Comparison of ENCODE assay signal across 1 mouse cellular context in the genomic region with DNA sequence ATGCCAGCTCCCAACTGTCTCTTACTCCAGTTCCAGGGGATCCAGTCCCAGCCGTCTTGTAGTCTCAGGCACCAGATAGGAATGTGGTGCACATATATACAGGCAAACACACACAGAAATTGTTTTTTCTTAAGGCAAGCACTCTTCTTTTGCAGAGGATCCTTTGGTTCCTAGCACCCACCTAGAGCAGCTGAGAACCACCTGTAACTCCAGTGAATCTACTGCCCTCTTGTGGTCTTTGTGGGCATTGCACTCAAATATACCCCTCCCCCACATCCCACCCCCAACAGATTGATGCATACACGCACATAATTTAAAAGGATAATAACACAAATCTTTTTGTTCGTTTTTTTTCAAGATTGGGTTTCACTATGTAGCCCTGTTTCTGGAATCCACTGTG.
TF ChIP-seq lines count a peak whose summit lies in the region.

No protein-coding gene starts in this region.

TF ChIP-seq in MEL, 35 proteins besides CTCF, POLR2A, EP300 and RAD21:
- 0 out of 2 replicates have a peak, but pooled peaks have one; percentile 35 for TF ChIP-seq TBP (IDR thresholded peaks at IDR 0.05; ENCODE audit: low read depth, low read length)
- no peak for TF ChIP-seq UBTF (IDR thresholded peaks at IDR 0.05; ENCODE audit: borderline replicate concordance, insufficient read depth, low read depth, low read length)
- peak; percentile 74 for TF ChIP-seq CHD2 (IDR thresholded peaks at IDR 0.05; ENCODE audit: low read length)
- TF ChIP-seq TCF12 (IDR thresholded peaks at IDR 0.05; ENCODE audit: low read depth, low read length), result no peak
- TF ChIP-seq SMC3 (IDR thresholded peaks at IDR 0.05; ENCODE audit: low read depth, low read length), result peak; percentile 72
- TF ChIP-seq RCOR1 (IDR thresholded peaks at IDR 0.05; ENCODE audit: low read depth, low read length), result no peak
- no peak for TF ChIP-seq MYB (IDR thresholded peaks at IDR 0.05; ENCODE audit: low read depth, low read length)
- no peak for TF ChIP-seq MAFK (IDR thresholded peaks at IDR 0.05; ENCODE audit: borderline replicate concordance, low read depth, low read length)
- TF ChIP-seq BHLHE40 (IDR thresholded peaks at IDR 0.05; ENCODE audit: borderline replicate concordance, low read depth, low read length), result peak; percentile 49; the same call in 1 of the 2 replicates
- peak; percentile 69 for TF ChIP-seq ZC3H11A (IDR thresholded peaks at IDR 0.05; ENCODE audit: low read depth, low read length)
- no peak for TF ChIP-seq ELF1 (IDR thresholded peaks at IDR 0.05; ENCODE audit: low read depth, low read length)
- no peak for TF ChIP-seq KAT2A (conservative IDR thresholded peaks at IDR 0.05; ENCODE audit: low read depth, low read length)
